Mouse (Mus musculus) megakaryocyte progenitor cell, adult 5-6 weeks (primary cell): Measurements from ENCODE around the gene Vamp1. TPM values are rescaled to one million over a fixed set of nuclear protein-coding genes. Genes with fewer than 3 reads are reported as not detected.
A peak's percentile ranks its signal among the peaks of the same experiment; 100 is the strongest.
"Not testable (repeated sequence)": the region's sequence is repeated elsewhere in the genome, so short reads cannot be mapped to it uniquely, and the experiment has no call there.

Experiments used
- ATAC-seq: replicated peaks from 2 replicates; pipeline ENCODE4 v1.8.0; 2016; ENCODE audit warnings: mild to moderate bottlenecking, moderate TSS enrichment, inconsistent platforms; ENCODE audit not compliant: poor library complexity
- total RNA-seq, 2 experiments: library from RNA; stranded (forward) in 1 of 2; stranded (reverse) in 1 of 2; fragments of 157-497, 149-512 nt in 1 of 2; fragments of 200-1000 nt in 1 of 2; gene quantifications; 2 replicates each; pipeline versions ENCODE4 v1.2.3 to v1.2.4; 2015 to 2017

The Vamp1 gene
- total RNA-seq, 2 experiments from 2014 or later: 6.2 to 15.5 TPM

- ATAC-seq: no peak
Measured at GRCm38 (mm10) chr6:125240617-125241016, 25.3 kb downstream of the Vamp1 start.

DNA sequence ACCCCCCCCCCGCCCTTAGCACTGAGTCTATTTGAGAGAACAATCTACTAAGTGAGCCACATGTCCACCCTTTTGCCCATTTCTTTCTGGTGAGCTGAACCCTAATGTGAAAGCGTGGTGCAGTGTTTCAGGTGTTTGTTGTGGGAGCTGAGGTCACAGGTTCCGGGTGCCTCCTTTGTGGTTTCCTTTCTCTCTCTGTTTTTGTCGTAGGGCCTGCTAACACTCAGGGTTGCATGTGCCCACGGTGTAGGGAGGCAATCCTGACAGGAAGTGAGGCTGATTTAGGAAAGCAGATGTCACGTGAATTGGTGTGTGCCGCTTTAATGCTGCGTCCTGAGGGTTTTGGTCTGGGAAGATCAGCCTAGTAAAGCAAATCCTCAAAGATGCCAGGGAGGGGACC lies 26.2 kb downstream of the Vamp1 start:
- ATAC-seq: peak; percentile 37

DNA sequence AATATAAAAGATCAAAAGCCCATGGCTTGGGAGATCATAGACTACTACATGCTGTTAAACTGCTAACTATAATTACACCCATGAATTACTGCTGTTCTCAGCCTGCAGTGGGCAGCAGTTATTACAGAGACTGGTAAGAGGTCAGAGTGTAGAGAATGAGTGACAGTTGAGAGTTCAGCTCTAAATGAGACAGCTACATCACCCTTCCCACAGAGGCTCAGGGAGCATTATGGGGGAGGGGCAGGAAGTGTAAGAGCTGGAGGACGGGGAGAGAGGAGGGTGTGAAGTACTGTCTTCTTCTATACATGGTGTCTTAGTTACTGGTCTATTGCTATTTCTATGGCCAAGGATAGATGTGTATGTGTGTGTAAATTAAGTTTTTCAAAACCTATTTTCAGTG lies 29.2 kb downstream of the Vamp1 start:
- no peak for ATAC-seq

DNA sequence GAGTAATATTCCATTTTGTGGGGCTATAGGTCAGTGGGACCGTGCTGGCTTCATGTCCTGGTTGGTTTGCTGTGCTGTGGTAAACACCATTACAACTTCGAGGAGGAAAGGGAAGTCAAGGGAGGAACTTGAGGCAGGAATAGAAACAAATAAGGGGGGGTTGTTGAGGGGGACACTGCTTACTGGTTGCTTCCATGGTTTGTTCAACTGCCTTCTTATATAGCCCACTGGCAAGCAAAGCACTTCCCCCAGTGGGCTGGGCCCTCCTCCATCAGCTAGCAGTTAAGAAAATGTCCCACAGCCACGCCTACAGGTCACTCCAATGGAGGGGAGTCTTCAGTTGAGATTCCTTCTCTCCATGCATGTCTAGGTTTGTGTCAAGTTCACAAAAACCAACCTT lies 36.9 kb downstream of the Vamp1 start:
- peak; percentile 69 for ATAC-seq

DNA sequence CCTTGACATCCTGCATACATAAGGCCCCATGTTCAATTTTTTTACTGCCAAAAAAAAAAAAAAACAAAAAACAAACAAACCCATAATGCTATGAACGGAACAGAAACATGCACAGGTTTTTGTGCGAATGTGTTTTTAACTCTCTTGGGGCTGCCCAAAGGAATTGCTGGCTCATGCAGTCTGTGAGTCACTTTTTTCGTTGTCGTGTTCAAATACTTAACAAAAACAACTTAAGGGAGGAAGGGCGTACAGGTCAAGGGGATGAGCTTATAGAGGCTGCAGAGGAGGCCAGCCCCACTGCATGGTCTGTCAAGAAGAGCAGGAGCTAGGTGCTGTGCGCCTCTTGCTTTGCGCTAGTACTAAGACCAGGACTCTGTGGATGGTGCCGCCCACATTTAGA lies 37.4 kb downstream of the Vamp1 start:
- ATAC-seq: no peak

GRCm38 (mm10) chr6:125253863-125254715 lies 38.7 kb downstream of the Vamp1 start:
- peak; percentile 66 for ATAC-seq

- ATAC-seq: no peak
Measured at GRCm38 (mm10) chr6:125255516-125256044, 40.2 kb downstream of the Vamp1 start.

DNA sequence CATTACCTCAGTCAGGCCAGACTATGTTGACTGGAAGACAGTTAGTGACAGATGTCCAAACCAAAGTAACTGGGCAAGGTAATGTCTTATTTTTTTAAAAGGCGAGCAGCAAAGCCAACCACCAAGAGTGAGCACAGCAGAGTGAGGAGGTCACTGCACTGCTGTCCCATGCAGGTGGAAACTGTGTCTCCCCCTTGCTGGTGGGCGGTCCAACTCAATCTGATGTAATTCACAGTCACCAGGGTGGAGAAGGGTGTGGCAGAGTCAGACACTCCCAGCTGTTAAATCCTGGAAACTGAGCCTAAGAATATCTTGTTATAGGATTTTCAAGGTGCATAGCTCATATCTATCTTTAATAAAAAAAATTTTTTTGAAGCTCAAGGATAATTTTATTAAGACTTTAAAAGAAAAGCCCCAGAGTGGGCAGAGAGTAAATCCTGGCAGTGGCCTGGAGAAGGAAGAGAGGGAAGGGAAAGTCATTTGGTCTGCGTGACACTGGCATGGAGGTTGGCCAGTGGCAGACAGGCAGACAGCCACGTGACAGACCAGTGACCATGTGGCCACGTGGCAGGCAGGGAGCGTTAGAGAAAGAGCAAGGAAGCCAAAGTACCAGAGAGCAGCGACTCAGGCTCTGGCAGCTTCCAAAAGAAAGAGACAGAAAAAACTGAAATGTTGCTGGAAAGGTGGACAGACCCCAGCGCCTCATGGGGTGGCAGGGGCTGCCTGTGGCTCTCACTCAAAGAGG lies 41.0 kb downstream of the Vamp1 start:
- no peak for ATAC-seq

DNA sequence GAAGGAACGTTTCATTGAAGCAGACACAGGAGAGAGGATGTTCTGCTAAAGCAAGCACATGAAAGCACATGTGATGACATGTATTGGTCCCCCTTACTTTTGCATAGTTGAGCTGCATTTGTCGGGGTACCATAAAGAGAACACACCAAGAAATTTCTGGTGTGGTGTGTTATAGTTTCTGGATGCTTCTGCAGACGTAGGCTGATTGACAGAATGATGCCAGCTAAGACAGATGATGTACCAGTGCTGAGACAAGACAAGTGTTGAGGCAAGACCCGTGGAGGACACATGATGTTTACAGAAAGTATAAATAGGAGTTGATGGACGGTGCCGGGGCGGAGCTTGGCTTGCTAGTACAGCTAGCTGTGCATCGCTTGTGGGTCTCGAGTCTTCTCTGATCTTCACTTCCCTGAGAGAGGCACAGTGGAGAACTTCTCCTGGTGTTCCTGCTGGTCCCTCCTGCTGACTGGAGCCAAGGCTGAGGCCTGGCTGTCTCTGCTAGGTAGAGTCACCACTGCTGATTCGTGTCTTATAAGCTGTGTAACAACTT lies 44.7 kb downstream of the Vamp1 start:
- no peak for ATAC-seq

GRCm38 (mm10) chr6:125264219-125264618 lies 48.9 kb downstream of the Vamp1 start:
- ATAC-seq: no peak

DNA sequence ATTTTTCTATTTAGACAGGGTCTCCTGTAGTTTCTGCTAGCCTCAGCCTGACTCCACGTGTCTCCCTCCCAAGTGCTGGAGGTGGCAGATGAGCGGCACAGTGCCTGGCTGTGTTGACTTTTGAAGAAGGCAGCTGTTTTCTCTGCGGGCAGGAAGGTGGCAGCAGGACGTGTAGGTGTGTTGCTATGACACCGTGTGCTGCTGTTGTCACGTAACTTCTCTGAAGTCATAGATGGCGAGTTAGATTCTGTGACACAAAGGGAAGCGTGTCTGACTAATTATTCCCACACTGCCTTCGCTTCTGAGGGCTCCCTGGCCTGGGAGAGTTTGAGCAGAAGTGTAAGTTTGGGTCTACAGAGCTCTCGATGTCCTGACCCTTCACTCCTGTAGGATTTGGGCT lies 49.9 kb downstream of the Vamp1 start:
- ATAC-seq: peak; percentile 44

DNA sequence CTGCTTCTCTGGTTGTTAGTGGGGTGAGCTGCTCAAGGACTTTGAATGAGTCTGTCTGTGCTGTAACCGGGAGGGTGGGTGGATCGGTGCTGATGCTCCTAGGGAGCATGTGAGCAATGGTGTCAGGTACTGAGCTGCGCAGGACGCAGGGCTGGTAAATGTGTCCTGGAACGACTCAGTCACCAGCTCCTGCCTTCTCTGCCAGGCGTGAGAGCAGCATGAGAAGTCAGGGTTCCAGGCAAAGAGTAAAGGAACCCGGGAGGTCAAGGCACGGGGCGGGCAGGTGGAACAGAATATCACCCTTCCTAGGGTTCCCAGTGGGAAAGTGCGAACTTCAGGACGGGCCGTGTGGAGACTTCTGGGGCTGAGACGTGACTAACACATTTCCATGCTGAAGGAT lies 50.7 kb downstream of the Vamp1 start:
- ATAC-seq: no peak

- ATAC-seq: not testable (repeated sequence)
Measured at GRCm38 (mm10) chr6:125266600-125266999, 51.2 kb downstream of the Vamp1 start.

GRCm38 (mm10) chr6:125267469-125267868 lies 52.1 kb downstream of the Vamp1 start:
- ATAC-seq: no peak

DNA sequence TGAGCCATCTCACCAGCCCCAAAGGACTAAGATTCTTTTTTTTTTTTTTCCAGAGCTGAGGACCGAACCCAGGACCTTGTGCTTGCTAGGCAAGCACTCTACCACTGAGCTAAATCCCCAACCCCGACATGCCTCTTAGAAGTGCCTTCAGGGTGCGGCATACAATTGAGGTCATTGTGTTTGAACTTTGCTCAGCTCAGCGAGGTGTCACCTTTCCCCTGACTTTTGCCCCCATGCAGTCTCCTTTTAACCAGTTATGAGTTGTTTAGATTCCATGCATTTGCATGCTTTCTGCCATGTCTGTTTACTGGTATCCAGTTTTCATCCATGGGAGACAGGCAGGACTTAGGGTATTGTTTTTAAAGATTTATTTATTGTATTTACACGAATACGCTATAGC lies 53.4 kb downstream of the Vamp1 start:
- no peak for ATAC-seq

GRCm38 (mm10) chr6:125271455-125272227 lies 56.3 kb downstream of the Vamp1 start:
- peak; percentile 95 for ATAC-seq

GRCm38 (mm10) chr6:125272228-125272785 lies 57.0 kb downstream of the Vamp1 start:
- 0 out of 2 replicates have a peak, but pooled peaks have one; percentile 5 for ATAC-seq

GRCm38 (mm10) chr6:125274841-125275563 lies 59.7 kb downstream of the Vamp1 start:
- peak; percentile 32; the same call in 1 of the 2 replicates for ATAC-seq

DNA sequence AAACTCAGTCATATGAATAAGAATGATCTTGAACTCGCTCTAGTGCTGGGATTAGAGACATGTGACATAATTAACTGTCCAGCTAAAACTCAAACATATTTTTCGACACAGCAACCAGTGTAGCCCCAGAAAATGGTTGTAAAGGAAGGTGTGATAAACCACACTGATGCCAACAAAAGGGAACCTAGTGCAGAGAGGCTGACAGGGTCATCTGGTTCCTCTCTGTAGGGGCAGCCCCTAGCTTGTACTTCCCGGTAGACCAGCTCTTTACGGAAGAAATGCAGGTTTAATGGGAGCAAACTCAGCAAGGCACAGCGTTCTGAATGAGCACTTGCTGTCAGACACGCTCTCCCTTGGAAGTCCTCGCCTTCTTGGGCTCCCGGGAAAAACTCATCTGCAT lies 64.4 kb downstream of the Vamp1 start:
- ATAC-seq: peak; percentile 63

DNA sequence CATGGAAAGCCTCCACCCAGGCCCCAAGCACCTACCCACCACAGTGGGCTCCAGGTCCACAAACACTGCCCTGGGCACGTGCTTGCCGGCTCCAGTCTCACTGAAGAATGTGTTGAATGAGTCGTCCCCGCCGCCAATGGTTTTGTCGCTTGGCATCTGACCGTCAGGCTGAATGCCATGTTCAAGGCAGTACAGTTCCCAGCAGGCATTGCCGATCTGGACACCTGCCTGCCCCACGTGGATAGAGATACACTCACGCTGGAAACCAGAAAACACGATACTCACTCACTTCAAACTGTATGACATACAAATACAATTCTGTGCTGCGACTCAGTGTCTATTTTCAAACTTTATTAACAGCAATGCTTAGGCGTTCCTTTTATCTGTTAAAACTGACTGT lies 67.4 kb downstream of the Vamp1 start:
- not testable (repeated sequence) for ATAC-seq
